Mouse (Mus musculus) left cerebral cortex, postnatal 10 days (tissue): ENCODE results near the gene Sh2d1b2. TPM values are rescaled to one million over a fixed set of nuclear protein-coding genes. Genes with fewer than 3 reads are reported as not detected.
"Not testable (repeated sequence)": the region's sequence is repeated elsewhere in the genome, so short reads cannot be mapped to it uniquely, and the experiment has no call there.

Source experiments
- DNase-seq, 2 experiments: peaks; one replicate each; pipeline ENCODE4 v3.0.0; 2021 to 2022; ENCODE audit warnings: low spot score in 2 of 2, mixed read lengths in 1 of 2; ENCODE audit errors: extremely low spot score in 1 of 2
- intact Hi-C: fragments of 180-260 bp; cut with DNase I; formaldehyde crosslinking; loops from one replicate; pipeline ENCODE4 v1.15.1; 2025
- total RNA-seq, 2 experiments: library from RNA; stranded (reverse); gene quantifications; 2 replicates each; pipeline ENCODE4 v1.2.3; 2021

Sh2d1b2 gene
- total RNA-seq = not detected

DNA sequence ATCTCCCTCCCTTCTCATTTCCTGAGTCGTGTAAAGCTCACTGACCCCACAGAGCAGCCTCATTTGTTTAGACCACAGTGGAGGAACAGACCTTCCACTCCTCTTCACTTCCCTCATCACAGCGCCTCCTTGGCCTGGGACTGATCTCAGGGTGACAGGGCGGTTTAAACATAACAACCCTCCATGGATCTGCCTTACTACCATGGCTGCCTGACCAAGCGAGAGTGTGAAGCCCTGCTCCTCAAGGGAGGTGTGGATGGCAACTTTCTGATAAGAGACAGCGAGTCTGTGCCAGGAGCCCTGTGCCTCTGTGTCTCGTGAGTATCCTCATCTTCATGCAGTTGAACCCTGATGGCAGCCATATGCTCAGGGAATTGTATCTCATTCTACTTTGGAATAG lies at the start of gene Sh2d1b2:
TSS of gene Sh2d1b2 (plus strand) at position 62 of the 400 bp plus-strand sequence.
- DNase-seq, intact Hi-C loops: not testable (repeated sequence)

DNA sequence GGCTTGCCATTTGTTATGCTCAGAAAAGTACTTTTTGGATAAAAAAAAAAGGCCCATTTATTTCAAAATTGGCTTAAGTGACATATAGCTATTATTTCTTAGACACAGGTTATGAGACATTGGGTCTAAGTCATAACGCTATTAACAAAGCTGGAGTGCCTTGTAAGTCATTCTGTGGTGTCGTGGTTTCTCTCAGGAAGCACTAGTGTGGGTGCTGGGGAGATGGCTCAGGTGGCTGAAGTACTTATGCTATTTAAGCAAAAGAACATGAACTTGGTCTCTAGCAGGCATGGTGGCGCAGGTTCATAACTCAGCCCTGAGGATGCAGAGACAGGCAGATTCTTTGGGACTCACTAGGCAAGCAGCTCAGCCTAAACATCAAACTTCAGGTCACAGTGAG lies 47.4 kb upstream of the Sh2d1b2 start:
- intact Hi-C loops = no loop called here
- DNase-seq = no peak

DNA sequence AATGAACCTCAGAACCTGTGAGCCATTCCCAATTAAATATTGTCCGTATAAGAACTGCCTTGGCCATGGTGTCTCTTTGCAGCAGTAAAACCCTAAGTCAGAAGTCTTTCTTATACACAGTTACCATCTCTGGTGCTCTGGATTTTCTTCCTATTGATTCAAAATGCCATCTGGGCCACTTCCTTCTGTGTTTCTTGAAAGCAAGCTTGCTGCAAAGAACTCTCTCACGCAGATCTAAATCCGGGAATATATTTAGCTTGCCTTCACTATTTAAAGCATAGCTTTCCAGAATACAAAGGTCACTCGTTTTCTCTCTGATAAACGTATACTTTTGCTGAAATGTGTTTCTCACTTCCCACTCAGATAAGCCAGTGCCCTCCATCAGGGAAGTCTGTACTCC lies 46.0 kb upstream of the Sh2d1b2 start:
- intact Hi-C loops = no loop called here

DNA sequence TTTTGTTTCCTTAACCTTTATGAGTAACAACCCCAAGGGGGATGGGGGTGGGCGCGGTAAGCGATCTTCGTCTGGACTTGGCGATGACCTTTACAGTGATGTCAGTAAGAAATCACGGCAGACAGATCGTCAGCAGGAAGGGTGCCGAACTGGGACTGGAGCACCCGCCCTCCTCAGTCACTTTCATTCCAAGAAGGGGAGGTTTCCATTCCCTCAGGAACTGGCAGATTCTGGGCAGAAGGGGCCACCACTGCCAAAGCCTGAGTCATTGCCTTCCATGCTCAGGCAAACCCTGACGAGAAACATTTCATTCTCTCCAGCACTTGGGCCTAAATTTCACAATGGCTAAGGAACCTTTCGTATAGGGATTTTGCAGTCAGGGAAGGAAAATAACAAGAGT lies 43.9 kb upstream of the Sh2d1b2 start:
- intact Hi-C loops = no loop called here
- peak in 1 of 2 experiments; percentile 26 for DNase-seq

More for the DNA sequence above, 46.0 kb upstream of the Sh2d1b2 start:
- peak in 1 of 2 experiments; percentile 31 for DNase-seq

DNA sequence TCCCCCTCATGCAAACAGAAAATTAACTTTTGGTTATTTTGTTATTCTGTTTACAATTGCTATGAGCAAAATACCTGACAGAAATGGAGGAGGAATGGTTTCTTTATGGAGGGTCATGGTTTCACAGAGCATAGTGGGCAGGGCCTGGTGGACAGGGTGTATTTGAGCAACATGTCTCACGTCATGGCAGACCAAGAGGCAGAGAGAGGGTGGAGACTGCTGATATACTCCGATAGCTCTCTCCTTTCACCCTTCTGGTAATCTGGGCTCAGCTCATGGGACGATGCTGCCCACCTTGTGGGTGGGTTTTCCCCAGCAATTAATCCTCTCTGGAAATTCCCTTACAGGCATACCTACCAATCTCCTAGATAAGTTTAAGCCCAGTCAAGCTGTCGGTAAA lies 42.3 kb upstream of the Sh2d1b2 start:
- intact Hi-C loops = no loop called here
- no peak for DNase-seq

DNA sequence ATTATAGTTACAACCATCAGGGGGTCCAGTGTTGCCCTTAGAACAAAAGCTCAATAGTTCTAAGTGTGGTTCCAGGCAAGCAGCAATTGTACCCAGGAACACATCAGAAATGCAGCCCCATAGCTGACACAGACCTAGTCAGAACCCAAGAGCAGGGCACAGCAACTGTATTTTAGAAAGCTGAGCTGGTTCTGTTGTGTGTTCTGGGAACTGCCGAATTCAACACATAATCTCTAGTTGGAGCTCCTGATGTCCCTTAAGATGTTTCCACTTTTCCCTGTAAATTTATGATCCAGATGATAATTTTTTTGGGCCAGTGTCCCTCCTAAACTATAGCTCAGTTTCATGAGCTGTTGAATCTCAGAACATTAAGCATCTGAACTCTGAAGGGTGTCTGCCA lies 40.6 kb upstream of the Sh2d1b2 start:
- intact Hi-C loops = no loop called here
- no peak for DNase-seq

DNA sequence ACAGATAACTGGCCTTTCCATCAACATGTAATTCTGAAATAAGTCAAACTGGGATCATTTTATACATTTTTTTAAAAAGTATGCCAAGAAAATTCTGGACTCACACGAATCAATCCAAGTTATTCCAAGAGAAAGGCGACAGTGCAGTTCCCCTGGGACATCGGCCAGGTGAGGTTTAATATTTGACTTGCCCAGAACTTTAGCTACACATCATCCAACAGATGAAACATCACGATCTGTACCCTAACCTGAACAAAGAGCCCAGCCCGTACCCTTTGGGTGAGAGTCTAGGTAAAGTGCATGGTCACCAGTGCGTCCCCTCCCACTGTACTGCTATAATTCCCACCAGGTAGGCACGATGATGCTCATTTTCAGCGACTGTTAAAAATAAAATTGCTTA lies 36.3 kb upstream of the Sh2d1b2 start:
- DNase-seq = no peak
- intact Hi-C loops = no loop called here

DNA sequence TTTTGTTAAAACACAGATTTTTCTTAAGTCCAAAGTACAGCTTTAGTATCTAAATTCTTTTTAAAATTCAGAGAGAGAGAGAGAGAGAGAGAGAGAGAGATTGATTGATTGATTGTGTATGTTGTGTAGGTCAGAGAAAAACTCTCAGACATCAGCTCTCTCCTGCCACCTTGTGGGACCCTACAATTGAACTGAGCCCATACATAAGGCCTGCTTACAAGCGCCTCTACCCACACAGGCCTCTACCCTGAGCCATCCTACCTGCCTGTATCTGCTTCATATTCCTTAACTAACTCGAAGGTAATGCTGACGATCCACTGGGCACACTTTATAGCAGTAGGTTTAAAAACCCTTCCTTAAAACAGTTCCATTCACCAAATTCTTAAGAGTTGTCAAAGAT lies 32.2 kb upstream of the Sh2d1b2 start:
- no peak for DNase-seq
- intact Hi-C loops = loop anchor here (5.0 kb wide), 1 partner anchor 238 kb away; no protein-coding TSS in a partner anchor

DNA sequence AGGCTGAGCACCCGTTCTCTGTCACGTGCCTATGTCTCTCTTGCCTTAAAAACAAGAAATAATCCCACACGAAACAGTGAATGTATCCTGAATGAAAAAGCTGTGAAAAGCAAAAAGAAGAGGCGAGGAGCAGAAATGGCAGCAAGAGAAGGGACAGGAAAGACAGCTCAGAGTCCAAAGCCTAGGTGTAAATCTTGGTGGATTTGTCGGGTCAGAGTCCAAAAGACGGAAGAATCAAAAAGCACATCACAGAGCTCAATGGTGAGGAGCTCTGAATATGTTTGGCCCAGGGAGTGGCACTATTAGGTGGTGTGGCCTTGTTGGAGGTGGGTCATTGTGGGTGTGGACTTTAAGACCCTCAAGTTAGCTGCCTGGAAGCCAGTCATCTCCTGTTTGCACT lies 26.2 kb upstream of the Sh2d1b2 start:
- DNase-seq = no peak
- intact Hi-C loops = no loop called here

DNA sequence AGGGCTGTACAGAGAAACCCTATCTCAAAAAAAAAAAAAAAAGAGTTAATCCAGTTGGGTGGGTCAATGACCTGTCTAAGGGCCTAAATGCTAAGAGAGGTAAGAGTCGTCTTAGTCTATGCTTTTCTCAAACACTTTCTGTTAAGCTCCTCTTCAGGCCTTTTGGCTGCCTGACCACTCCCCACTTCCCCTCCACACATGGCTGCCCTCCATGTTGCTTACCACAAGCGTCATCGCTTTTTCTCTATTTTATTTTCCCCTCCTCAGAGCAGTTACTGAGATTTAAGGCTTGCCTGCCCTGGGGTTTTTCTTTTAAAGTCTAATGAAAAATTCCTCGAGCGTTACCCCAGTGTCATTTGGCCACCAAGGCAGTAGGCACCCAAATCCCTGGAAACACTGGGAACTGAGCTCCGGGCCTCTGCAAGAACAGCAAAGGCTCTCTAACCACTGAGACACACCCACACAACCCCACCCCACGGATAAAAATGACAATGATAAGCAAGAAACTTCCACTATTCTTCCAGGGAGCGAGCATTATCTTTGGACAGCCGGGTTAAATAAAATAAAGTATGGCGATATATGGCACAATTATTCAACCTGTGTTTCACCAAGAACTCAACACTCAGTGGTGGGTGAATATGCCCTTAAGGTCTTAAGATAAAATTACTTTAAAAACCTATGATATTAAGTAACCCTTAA lies 19.2 kb upstream of the Sh2d1b2 start:
- intact Hi-C loops = loop anchor here (10.0 kb wide), 1 partner anchor 401 kb away; no protein-coding TSS in a partner anchor

DNA sequence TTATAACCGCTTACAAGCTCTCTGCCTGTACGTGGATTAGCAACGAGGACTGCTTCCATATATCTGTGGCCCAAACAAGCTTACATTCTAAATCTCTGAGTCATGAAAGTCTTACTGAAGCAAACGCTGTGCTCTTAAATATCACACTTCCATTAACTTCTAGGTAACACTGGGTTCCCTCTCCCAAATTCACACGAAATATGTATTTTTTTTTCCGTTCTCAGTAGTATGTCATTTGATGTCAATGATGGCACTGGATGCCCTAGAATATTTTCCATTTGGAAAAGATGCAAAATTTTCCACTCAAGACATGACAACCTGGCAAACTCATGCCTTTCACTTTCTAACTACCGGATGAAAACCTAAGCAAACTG lies 18.2 kb upstream of the Sh2d1b2 start:
- intact Hi-C loops = loop anchor here (10.0 kb wide), 1 partner anchor 400 kb away; no protein-coding TSS in a partner anchor
- DNase-seq = no peak

More for the DNA sequence above, 19.2 kb upstream of the Sh2d1b2 start:
- DNase-seq = no peak

DNA sequence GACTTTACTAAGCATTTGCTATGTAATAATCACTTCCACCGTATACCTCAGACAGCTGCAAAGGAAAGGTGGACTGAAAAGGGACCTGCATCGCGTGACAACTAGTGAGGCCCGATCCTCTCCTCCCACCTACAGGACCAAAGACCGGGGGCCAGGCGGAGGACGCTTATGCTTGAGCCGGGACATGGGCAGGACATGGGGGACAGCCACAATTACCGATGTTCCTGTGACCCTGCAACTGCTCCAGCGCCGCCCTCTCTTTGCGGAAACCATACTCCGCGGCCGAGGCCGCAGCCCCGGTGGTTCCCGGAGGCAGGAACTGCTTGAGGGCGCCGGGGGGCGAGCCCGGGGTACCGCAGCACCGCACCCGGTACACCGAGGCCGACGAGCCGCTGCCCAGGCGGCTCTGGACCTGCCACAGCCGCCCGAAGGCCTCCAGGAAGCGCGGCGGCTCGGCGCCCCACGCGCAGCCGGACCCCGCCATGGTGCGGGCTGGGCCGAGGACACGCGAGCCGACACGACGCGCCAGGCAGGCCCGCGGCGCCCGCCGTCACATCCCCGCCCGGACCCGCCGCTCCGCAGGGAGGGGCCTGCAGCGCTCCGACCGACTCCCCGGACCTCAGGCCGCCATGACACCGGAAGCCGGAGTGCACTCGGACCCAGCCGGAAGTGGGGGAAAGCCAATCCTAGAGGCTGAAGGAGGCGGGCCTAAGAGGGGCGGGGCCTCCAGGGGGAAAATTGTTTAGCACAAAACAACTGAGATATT lies 17.6 kb upstream of the Sh2d1b2 start, which contains the start of gene Uhmk1:
TSS of gene Uhmk1 (minus strand) at position 641 of the 766 bp plus-strand sequence.
- intact Hi-C loops = loop anchor here (10.0 kb wide), 1 partner anchor 400 kb away; no protein-coding TSS in a partner anchor
- DNase-seq = peak; percentile 87 to 94

DNA sequence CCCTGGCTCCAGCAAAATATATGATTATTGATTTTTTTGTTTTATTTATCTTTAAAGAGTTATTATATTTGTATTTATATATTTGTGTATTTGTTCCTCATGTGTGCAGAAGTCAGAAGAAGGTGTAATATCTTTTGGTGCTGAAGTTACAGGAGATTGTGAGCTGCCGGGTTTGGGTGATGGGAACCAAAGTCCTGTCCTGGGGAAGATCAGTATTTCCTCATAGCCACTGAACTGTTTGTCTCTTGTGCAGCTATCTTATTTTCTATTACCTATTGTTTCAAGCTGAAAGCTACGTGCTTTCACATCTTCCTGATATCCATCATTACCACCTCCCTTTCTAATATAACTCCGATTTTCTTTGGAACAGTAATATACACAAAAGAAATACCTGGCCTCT lies 17.0 kb upstream of the Sh2d1b2 start:
- intact Hi-C loops = loop anchor here (10.0 kb wide), 1 partner anchor 399 kb away; no protein-coding TSS in a partner anchor

DNA sequence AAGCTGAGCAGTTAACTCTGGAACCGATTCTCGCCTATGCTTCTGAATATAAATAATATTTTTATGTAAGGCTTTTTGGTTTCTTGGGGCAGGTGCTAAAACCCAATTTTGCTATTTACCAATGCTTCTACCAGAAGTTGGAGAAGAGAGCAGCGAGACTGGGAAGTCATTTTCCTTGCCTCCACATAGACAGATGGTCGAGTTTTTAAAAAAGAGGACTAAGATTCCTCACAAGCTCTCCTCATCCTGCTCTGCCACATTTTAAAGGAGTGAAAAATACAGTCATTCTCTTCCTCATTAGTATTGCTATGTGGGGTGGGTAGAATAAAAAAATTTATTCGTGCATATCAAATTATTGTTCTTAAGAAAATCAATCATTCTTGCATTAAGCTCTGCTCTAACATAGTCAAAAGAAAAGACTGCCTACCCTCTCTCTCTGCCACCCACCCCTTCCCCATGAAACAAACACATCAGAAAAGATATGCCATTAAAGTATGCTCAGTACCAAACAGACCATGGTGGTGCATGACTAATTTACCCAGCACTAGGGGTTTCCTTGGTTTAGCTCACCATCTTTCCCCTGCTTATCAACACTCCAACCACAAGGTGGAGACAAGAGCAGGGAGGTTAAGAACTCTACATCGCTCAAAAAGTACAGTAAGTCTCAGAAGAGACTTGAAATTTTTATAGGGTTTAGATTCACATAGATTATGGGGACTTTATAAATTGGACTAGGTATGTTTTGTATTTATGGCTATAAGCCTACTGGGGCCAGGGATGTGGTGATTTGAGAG lies 14.3 kb upstream of the Sh2d1b2 start:
- intact Hi-C loops = loop anchor here (10.0 kb wide), 1 partner anchor 397 kb away; no protein-coding TSS in a partner anchor
- no peak for DNase-seq

More for the DNA sequence above, 17.0 kb upstream of the Sh2d1b2 start:
- DNase-seq = no peak

DNA sequence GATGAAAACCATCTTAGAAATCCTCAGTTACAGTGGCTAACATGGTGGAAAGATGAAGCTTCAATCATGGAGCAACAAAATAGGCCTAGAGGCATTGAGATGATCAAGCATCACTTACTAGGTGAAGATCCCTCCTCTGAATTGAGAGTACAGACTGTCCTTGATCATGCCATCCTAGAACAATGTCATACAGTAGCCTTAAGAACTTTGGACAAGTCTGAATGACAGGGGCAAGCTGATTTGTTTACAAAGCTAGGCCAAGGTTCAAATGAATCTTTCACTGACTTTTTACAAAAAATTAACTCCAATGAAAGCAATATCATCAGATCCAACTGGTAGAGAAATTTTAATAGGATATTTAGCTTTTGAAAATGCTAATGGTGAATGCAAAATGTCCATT lies 12.2 kb upstream of the Sh2d1b2 start:
- intact Hi-C loops = no loop called here
- no peak for DNase-seq

DNA sequence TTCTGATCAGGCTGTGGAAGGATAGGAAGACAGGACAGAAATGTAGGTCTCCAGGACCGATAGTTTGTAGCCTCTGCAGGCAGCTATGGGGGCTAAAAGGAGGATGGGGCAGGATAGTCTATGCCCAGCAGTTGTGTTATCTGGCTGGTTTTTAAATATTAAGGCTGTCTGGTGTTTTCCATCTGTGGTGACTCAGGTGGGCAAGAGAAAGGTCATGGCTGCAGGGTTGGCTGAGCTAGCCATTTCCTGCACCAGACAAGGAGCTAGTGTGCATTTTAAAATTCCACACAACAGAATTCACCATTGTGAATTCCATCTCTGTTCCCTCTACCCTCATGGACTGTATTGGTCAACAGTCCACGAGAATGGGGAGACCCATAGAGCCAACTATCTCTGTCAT lies 9.3 kb upstream of the Sh2d1b2 start:
- no peak for DNase-seq
- intact Hi-C loops = no loop called here

DNA sequence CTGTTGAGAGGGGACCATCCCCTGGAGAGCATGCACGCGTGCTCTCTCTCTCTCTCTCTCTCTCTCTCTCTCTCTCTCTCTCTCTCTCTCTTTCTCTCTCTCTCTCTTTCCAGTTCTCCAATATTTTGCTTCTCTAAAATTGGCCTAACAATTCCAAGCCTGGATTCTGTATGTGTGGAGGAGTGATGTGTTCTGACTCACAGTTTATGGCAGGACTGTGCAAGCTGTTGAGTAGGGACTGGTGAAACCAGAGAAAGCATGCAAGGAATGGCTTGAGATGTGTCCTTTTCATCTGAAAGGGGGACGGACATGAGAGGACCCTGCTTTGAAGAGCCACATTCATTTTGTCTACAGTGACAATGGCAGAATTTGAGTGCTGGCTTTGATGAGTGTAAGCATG lies 12.5 kb downstream of the Sh2d1b2 start:
- intact Hi-C loops = no loop called here
- DNase-seq = no peak

DNA sequence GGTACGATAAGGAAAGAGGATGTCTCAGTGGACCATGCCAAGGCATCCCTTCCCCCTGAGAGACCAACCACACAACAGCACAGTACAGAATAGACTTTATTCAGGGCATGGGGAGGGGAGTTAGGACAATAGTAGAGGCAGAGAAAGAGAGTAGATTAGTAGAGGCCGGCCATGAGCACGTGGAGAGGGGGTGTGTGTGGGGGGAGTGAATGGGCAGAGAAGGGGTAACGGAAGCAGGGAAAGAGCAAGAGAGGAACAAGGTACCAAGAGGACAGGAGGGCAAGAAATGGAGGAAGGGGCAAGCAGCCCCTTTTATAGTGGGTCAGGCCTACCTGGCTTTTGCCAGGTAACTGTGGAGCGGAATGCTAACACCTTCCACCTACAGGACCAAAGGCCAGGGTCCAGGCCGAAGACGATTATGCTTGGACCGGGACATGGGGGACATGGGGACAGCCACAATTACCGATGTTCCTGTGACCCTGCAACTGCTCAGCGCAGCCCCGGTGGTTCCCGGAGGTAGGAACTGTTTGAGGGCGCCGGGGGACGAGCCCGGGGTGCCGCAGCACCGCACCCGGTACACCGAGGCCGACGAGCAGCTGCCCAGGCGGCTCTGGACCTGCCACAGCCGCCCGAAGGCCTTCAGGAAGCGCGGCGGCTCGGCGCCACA lies 22.5 kb downstream of the Sh2d1b2 start:
- intact Hi-C loops = no loop called here
- DNase-seq = peak in 1 of 2 experiments; percentile 9

DNA sequence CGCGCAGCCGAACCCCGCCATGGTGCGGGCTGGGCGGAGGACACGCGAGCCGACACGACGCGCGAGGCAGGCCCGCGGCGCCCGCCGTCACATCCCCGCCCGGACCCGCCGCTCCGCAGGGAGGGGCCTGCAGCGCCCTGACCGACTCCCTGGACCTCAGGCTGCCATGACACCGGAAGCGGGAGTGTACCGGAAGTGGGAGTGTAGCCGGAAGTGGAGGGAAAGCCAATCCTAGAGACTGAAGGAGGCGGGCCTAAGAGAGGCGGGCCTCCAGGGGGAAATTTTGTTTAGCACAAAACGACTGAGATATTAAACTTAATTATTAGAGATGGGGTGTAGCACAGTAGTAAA lies 23.0 kb downstream of the Sh2d1b2 start:
- DNase-seq = peak; percentile 86 to 91
- intact Hi-C loops = no loop called here
